Mouse (Mus musculus) intestine, postnatal 0 days (tissue): ENCODE results near the gene Parp4. TPM values are rescaled to one million over a fixed set of nuclear protein-coding genes. Genes with fewer than 3 reads are reported as not detected.

ENCODE experiments used
- ATAC-seq: fragments of 200-750 bp; cut with Nextera tagmentation; 2 replicates; pipeline ENCODE4 v1.8.0; 2017; ENCODE audit warnings: mild to moderate bottlenecking, moderate TSS enrichment, moderate library complexity
- H3K27ac ChIP-seq: fragments of 300-500 bp; sonication (generic); 2 replicates; pipeline ENCODE4 v1.5.1; 2014; ENCODE audit warnings: mild to moderate bottlenecking, low read depth, low read length, moderate library complexity
- H3K27me3 ChIP-seq: fragments of 300-500 bp; sonication (generic); replicated peaks from 2 replicates; pipeline ENCODE4 v1.6.1; 2014; ENCODE audit warnings: low read length, mixed read lengths; ENCODE audit not compliant: control insufficient read depth, insufficient read depth
- H3K36me3 ChIP-seq: fragments of 300-500 bp; sonication (generic); 2 replicates; pipeline ENCODE4 v1.6.1; 2014; ENCODE audit warnings: mild to moderate bottlenecking, moderate library complexity; ENCODE audit not compliant: control insufficient read depth, insufficient read depth
- H3K4me1 ChIP-seq: fragments of 300-500 bp; sonication (generic); replicated peaks from 2 replicates; pipeline ENCODE4 v1.6.1; 2014; ENCODE audit warnings: antibody characterized with exemption, low read length, mixed read lengths; ENCODE audit not compliant: control insufficient read depth, insufficient read depth
- H3K4me2 ChIP-seq: fragments of 300-500 bp; sonication (generic); replicated peaks from 2 replicates; pipeline ENCODE4 v1.6.1; 2014; ENCODE audit warnings: low read depth, mild to moderate bottlenecking, moderate library complexity
- H3K4me3 ChIP-seq: fragments of 300-500 bp; sonication (generic); 2 replicates; pipeline ENCODE4 v1.5.1; 2014; ENCODE audit warnings: low read depth, low read length
- H3K9ac ChIP-seq: fragments of 300-500 bp; sonication (generic); 2 replicates; pipeline ENCODE4 v1.6.1; 2014; ENCODE audit warnings: mild to moderate bottlenecking, low read depth, low read length
- H3K9me3 ChIP-seq: fragments of 300-500 bp; sonication (generic); 2 replicates; pipeline ENCODE4 v1.6.1; 2016; ENCODE audit warnings: mixed run types; ENCODE audit not compliant: control insufficient read depth
- CTCF ChIP-seq: sonication (generic); IDR thresholded peaks from 2 replicates; pipeline ENCODE4 v1.5.1; 2016; ENCODE audit warnings: low read depth, mild to moderate bottlenecking, control low read depth, antibody characterized with exemption, moderate library complexity
- WGBS: fragments of 180-500 bp; shearing (Covaris S2); extraction: QIAGEN DNeasy Blood & Tissue Kit; methylation state at CpG from one replicate; pipeline ENCODE4 v1.1.7; 2014; 5-methylcytosine and 5-hydroxymethylcytosine counted together
- polyA plus RNA-seq: library from polyadenylated mRNA; unstranded; fragments of >200 nt; fragmentation: Nextera tagmentation; extraction: Ambion mirVana; gene quantifications from 2 replicates; pipeline ENCODE4 v1.2.1, GENCODE M21; 2015

Gene Parp4
- polyA plus RNA-seq, 1 experiment from 2014 or later: 12.2 TPM

GRCm38 (mm10) chr14:56695495-56695894, 120.1 kb downstream of the Parp4 start:
- 90% methylated on average over 3 of the region's 3 CpGs for WGBS
- no peak overlapping the region for H3K27ac ChIP-seq
- no peaks in the 10 kb centered on the region for H3K4me1 ChIP-seq
- peaks cover 87% of the 10 kb centered on the region for H3K36me3 ChIP-seq
- H3K9me3 ChIP-seq: no peaks in the 10 kb centered on the region
- H3K4me2 ChIP-seq: no peak overlapping the region
- H3K27me3 ChIP-seq: no peaks in the 10 kb centered on the region
- ATAC-seq: no peak
- H3K4me3 ChIP-seq: no peak overlapping the region
- TF ChIP-seq CTCF: no peak
- no peak overlapping the region for H3K9ac ChIP-seq

- 95% methylated on average over 5 of the region's 5 CpGs for WGBS
- no peak overlapping the region for H3K4me3 ChIP-seq
- no peaks in the 10 kb centered on the region for H3K4me1 ChIP-seq
- ATAC-seq: no peak
- peaks cover 73% of the 10 kb centered on the region for H3K36me3 ChIP-seq
- H3K27ac ChIP-seq: no peak overlapping the region
- H3K27me3 ChIP-seq: no peaks in the 10 kb centered on the region
- H3K4me2 ChIP-seq: no peak overlapping the region
- no peak for TF ChIP-seq CTCF
- H3K9ac ChIP-seq: no peak overlapping the region
- H3K9me3 ChIP-seq: no peaks in the 10 kb centered on the region
Observed at GRCm38 (mm10) chr14:56697836-56698235, 122.4 kb downstream of the Parp4 start.

GRCm38 (mm10) chr14:56702644-56703043, 127.2 kb downstream of the Parp4 start:
- peaks cover 29% of the 10 kb centered on the region for H3K36me3 ChIP-seq
- no peak overlapping the region for H3K27ac ChIP-seq
- no peaks in the 10 kb centered on the region for H3K27me3 ChIP-seq
- H3K4me3 ChIP-seq: no peak overlapping the region
- no peak overlapping the region for H3K9ac ChIP-seq
- no peak overlapping the region for H3K4me2 ChIP-seq
- no peak for TF ChIP-seq CTCF
- WGBS: 94% methylated on average over 4 of the region's 4 CpGs
- H3K4me1 ChIP-seq: no peaks in the 10 kb centered on the region
- H3K9me3 ChIP-seq: no peaks in the 10 kb centered on the region
- ATAC-seq: no peak

- Histone ChIP-seq H3K27me3 (no peaks in the 10 kb centered on the region), H3K9me3 (no peaks in the 10 kb centered on the region), H3K9ac (no peak overlapping the region), H3K4me3 (no peak overlapping the region), H3K4me2 (no peak overlapping the region), H3K27ac (no peak overlapping the region), H3K36me3 (peaks cover 1% of the 10 kb centered on the region; the same call in 1 of the 2 replicates), H3K4me1 (no peaks in the 10 kb centered on the region)
- WGBS: 69% methylated on average over 4 of the region's 4 CpGs
- TF ChIP-seq CTCF: no peak
- no peak for ATAC-seq
Observed at GRCm38 (mm10) chr14:56705687-56706086, 130.3 kb downstream of the Parp4 start.

Other genes starting within 250 kb of the Parp4 start
- gene Atp12a, start 210.6 kb upstream of the Parp4 start, polyA plus RNA-seq: 0.09 and 0.37 TPM in 2 replicates
- 0.46 and 0.59 TPM in 2 replicates for gene Rnf17, start 173.0 kb upstream of the Parp4 start, polyA plus RNA-seq
- gene Cenpj, start 194 bp upstream of the Parp4 start, polyA plus RNA-seq: 1.4 and 2.3 TPM in 2 replicates
- gene Mphosph8, start 92.6 kb downstream of the Parp4 start, polyA plus RNA-seq: 18.9 and 23.5 TPM in 2 replicates
- 11.1 and 11.5 TPM in 2 replicates for gene Pspc1, start 202.7 kb downstream of the Parp4 start, polyA plus RNA-seq
- 14.7 and 15.3 TPM in 2 replicates for gene Zmym5, start 236.1 kb downstream of the Parp4 start, polyA plus RNA-seq